Mouse (Mus musculus) MN1 (cell line): ENCODE results near the gene Tmem210.
A peak's percentile ranks its signal among the peaks of the same experiment; 100 is the strongest.

Experiments used
- DNase-seq: peaks from one replicate; pipeline ENCODE4 v3.0.0-alpha.2; 2016; ENCODE audit warnings: low spot score

The Tmem210 gene

GRCm38 (mm10) chr2:25265897-25266656, 21.9 kb upstream of the Tmem210 start:
- DNase-seq = no peak

- no peak for DNase-seq
Measured at GRCm38 (mm10) chr2:25266720-25267119, 21.2 kb upstream of the Tmem210 start.

- DNase-seq = no peak
Measured at GRCm38 (mm10) chr2:25267241-25267640, 20.7 kb upstream of the Tmem210 start.

GRCm38 (mm10) chr2:25267746-25268309, 20.1 kb upstream of the Tmem210 start:
- no peak for DNase-seq

GRCm38 (mm10) chr2:25271827-25272511, 16.0 kb upstream of the Tmem210 start, which contains the start of the genes Ssna1 and Anapc2:
Ssna1 (minus strand) TSS chr2:25272438.
Anapc2 (plus strand) TSS chr2:25272478.
- DNase-seq = peak; percentile 97

GRCm38 (mm10) chr2:25272515-25272914, 15.4 kb upstream of the Tmem210 start:
- no peak for DNase-seq

GRCm38 (mm10) chr2:25273010-25273409, 14.9 kb upstream of the Tmem210 start:
- no peak for DNase-seq

GRCm38 (mm10) chr2:25278928-25279882, 8.7 kb upstream of the Tmem210 start:
- peak; percentile 86 for DNase-seq

- no peak for DNase-seq
Measured at GRCm38 (mm10) chr2:25285551-25285950, 2.4 kb upstream of the Tmem210 start.

GRCm38 (mm10) chr2:25286314-25286713, 1.6 kb upstream of the Tmem210 start:
- DNase-seq = no peak

- DNase-seq = peak; percentile 38
Measured at GRCm38 (mm10) chr2:25286837-25287636, 908 bp upstream of the Tmem210 start.

- DNase-seq = no peak
Measured at GRCm38 (mm10) chr2:25288734-25289345, 895 bp downstream of the Tmem210 start.

- peak; percentile 42 for DNase-seq
Measured at GRCm38 (mm10) chr2:25289651-25290050, 1.7 kb downstream of the Tmem210 start, which contains the start of gene Lrrc26. Lrrc26 (plus strand) TSS chr2:25289915.

GRCm38 (mm10) chr2:25290101-25290815, 2.3 kb downstream of the Tmem210 start:
- no peak for DNase-seq

GRCm38 (mm10) chr2:25290816-25291130, 2.8 kb downstream of the Tmem210 start:
- no peak for DNase-seq

GRCm38 (mm10) chr2:25291184-25292053, 3.5 kb downstream of the Tmem210 start:
- no peak for DNase-seq

- DNase-seq = no peak
Measured at GRCm38 (mm10) chr2:25292054-25292544, 4.2 kb downstream of the Tmem210 start.

GRCm38 (mm10) chr2:25292856-25293255, 4.9 kb downstream of the Tmem210 start:
- DNase-seq = peak; percentile 69

GRCm38 (mm10) chr2:25293706-25294105, 5.8 kb downstream of the Tmem210 start:
- no peak for DNase-seq
